Mouse (Mus musculus): ENCODE measurements around the gene Gfpt2.
"Not testable (repeated sequence)": the region's sequence is repeated elsewhere in the genome, so short reads cannot be mapped to it uniquely, and the experiment has no call there.

The Gfpt2 gene

DNA sequence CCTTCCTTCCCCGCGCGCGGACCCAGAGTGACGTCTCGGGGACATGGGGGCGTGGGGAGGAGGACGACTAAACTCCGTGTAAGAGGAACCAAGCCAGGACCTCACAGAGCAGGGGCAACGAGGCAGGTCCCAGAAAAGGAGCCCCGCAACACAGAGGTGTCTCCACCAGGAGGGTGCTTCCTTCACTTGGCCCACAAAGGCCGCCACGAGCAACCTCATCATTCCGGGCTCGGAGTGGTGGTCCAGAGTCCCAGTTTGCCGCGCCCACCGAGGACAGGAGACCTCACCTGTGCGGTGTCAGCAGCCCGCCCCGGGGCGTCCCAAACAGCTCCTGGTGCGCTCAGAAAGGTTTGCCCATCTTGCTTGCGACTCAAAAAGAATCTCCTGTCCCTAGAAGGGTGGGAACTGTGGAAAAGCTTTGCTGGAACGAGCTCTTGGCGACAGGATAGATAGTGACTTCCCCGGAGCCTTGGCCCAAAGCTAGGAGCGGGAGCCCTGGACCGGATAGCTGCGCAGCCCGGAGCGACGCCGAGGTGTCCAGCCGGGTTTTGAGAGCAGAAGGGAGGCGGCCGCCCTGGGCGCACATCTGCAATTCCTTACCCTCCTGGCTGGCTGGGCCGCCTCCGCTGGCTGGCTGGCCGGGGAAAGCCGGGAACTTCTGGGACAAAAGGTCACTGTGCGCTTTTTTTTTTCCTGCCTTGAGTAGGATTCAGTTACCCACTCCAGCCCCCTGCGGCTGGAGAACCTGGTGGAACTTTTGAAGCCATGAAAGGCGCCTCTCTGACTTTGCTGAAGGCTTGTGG lies 565 bp downstream of the Gfpt2 start:
- DNase-seq (ENCODE audit: low spot score in 2 of 2) = no peak

DNA sequence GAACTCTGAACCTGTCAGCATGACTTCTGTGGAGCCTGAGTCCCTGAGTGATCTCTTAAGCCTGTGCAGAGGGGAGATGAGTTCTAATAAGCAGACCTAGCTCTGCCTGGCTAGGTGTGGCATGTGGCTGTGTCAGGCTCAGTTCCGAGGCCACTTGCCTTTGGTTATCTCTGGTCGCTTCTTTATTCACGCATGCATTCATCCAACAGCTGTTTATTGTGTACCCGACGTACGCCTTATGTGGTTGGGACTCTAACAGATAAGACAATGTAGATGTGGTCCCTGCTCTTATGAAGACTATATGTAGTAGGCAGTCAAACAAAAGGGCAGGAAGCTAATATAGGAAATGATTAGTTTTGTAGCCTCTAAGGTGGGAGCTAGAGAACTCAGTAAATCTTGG lies 5.0 kb downstream of the Gfpt2 start:
- no peak for DNase-seq (ENCODE audit: low spot score in 2 of 2)

DNA sequence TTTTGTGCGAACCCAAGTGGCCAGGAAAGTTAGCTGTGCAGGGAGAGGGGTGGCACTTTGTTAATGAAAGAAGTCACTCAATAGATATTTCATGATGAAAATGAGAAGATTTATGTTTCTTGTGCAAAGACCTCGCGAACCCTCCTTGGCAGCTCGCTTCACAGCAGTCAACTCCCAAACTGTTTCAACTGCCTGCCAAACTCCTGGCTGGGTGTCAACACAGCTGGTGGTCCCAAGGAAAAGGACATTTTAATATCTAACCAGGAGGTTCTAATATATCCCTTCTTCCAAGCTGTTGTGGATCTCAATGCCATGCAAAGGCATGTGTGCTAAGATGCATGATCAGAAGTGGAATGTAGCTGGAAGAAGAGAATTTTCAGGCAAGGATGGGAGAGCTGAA lies 7.5 kb downstream of the Gfpt2 start:
- no peak for DNase-seq (ENCODE audit: low spot score in 2 of 2)

- DNase-seq (ENCODE audit: low spot score in 2 of 2) = no peak
Measured at GRCm38 (mm10) chr11:49803801-49804200, 9.8 kb downstream of the Gfpt2 start.

DNA sequence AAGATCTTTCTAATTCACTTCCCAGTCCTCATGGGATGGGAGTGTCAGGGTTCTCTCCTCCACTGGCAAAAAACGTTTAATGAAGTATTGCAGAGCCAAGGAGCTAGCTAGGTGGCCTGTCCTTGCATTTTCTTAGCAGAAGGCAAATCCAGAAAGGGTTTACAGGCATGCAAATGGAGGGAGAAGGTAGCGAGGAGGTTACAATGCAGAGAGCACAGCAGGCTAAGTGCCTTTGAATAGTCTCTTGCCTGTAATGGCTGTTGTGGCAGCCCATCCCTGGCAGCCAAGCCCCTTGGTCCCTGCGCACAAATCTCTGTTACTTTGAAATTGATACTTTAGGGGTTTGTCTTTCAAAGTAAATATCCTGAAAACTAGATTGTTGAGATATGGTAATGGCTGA lies 12.2 kb downstream of the Gfpt2 start:
- no peak for DNase-seq (ENCODE audit: low spot score in 2 of 2)

DNA sequence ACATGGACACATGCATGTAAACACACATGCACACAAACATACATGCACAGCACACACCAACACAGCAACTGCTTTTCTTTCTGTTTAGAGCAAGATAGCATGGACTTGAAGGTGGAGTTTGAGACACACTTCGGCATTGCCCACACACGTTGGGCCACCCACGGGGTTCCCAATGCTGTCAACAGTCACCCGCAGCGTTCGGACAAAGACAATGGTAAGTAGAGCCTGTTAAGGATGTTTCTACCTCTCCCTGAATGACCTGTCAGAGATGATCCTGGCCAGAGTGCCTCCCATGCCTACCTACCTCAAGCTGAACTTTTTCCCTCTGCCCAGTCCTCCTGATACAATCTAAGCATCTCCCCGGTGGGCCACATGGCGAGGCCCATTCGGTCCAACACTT lies 15.0 kb downstream of the Gfpt2 start:
- no peak for DNase-seq (ENCODE audit: low spot score in 2 of 2)

- not testable (repeated sequence) for DNase-seq (ENCODE audit: low spot score in 2 of 2)
Measured at GRCm38 (mm10) chr11:49810696-49811095, 16.7 kb downstream of the Gfpt2 start.

DNA sequence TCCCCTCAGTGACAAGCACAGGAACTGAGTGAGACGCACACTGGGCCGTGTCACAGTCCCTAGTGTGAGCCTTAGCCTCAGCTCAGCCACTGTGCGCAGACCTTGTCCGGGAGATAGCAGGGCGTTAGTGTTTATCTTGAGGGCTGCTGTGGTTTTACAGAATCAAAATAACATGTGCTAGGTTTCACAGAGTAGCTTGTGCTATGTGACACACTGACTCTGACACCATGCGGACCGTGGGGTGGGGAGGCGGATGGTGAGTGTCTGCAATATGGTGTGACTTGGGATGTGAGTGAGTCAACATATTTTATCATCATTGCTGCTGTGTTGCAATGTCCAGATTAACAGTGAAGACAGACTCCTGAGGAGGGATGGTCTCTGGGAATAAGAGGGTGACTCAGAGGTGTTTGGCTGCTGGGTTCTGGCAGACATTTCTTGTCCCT lies 17.1 kb downstream of the Gfpt2 start:
- DNase-seq (ENCODE audit: low spot score in 2 of 2) = no peak

DNA sequence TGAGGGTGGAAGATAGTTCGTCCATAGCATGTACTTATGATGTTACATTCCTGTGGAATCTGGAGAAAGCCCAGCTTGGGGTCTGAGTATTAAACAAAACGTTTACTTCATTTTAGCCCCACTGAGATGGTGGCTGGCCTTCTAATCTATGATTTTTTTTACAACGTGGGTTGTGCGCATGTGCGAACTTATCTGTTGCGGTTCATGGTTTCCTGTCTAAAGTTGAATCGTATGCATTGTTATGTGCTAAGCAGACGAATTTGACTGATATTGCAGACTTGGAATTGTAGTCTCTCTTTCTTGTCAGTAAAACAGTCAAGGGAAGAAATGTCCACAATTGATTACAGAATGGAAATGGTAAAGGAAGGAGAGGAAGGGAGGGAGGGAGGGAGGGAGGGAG lies 17.9 kb downstream of the Gfpt2 start:
- no peak for DNase-seq (ENCODE audit: low spot score in 2 of 2)

GRCm38 (mm10) chr11:49818869-49819566 lies 25.0 kb downstream of the Gfpt2 start:
- peak; percentile 50 to 51 for DNase-seq (ENCODE audit: low spot score in 2 of 2)

DNA sequence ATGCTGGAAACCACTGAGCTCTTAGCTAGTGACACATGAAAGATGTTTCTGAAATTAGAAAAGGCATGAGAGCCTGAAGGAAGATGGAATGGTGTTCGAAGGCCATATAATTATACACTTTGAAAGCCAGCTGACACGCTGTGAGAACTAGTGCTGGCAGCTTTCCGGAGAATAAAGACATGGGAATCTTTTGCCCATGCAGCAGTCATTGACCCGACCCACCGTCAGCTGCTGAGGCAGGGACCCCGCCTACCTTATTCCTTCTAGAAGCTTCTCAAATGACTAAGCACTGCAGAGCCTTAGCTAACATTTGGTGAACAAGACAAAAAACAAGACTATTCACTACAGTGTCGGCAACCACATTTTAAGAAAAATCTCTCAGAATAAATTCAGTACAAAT lies 25.7 kb downstream of the Gfpt2 start:
- no peak for DNase-seq (ENCODE audit: low spot score in 2 of 2)

GRCm38 (mm10) chr11:49820928-49821327 lies 26.9 kb downstream of the Gfpt2 start:
- DNase-seq (ENCODE audit: low spot score in 2 of 2) = no peak

GRCm38 (mm10) chr11:49821546-49821945 lies 27.6 kb downstream of the Gfpt2 start:
- DNase-seq (ENCODE audit: low spot score in 2 of 2) = no peak

DNA sequence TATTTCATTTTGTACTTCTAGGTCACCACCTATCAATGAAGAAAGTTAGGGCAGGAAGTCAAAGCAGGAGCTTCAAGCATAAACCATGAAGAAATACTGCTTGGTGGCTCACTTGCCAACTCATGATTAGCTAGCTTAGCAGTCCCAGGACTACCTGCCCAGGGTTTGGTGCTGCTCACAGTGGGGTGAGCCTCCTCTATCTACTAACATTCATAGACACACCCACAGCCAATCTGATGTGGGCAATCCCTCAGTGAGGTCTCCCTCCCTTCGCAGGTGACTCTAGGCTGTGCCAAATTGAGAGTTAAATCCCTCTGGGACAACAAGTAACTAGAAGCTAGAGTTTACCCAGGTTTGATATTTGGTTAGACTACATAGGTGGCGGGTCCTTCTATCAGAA lies 28.4 kb downstream of the Gfpt2 start:
- no peak for DNase-seq (ENCODE audit: low spot score in 2 of 2)

GRCm38 (mm10) chr11:49824896-49825295 lies 30.9 kb downstream of the Gfpt2 start:
- peak in 1 of 2 experiments; percentile 48 for DNase-seq (ENCODE audit: low spot score in 2 of 2)

GRCm38 (mm10) chr11:49827243-49827642 lies 33.3 kb downstream of the Gfpt2 start:
- DNase-seq (ENCODE audit: low spot score in 2 of 2) = no peak

DNA sequence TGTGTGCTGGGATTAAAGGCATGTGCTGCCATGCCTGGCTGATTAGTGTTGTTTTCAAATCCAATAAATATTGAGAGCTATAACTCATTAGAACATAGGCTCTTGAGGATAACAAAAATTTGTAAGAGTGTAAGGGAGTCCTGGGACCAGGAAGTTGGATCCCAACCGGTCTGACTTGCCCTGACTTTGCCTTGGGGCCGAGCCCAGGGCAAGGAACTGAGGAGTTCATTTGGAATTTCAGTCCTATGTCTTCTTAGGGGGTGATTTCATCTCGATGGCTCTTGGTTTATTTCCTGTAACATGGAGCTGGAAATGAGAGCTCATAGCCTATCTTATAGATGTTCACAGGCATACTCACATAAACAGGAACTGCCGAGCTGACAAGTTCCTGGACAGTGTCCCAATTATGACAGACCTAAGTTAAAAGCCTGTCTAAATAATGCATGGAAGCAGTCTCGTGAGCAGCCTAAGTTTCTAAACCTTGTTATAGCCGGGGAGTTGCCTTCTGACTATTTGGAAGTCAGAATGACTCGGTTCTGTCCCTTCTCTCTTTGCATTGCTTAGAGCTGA lies 35.3 kb downstream of the Gfpt2 start:
- DNase-seq (ENCODE audit: low spot score in 2 of 2) = no peak

- no peak for DNase-seq (ENCODE audit: low spot score in 2 of 2)
Measured at GRCm38 (mm10) chr11:49831980-49832379, 38.0 kb downstream of the Gfpt2 start.

DNA sequence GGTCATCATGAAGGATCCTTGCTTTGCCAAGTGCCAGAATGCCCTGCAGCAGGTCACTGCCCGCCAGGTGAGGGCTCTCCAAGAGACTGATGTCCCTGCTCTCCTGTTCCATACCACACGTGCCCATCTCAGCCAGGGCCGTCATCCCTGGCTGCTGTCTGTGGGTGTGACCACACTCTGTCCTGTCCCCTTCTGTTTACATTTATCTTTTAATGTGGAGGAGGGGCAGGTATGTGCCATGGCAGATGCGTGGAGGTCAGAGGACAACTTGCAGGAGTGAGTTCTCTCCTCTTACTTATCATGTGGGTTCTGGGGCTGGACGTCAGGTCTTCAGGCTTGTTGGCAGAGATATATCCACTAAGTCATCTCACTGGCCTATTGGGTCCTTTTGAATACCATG lies 39.0 kb downstream of the Gfpt2 start:
- DNase-seq (ENCODE audit: low spot score in 2 of 2) = no peak

DNA sequence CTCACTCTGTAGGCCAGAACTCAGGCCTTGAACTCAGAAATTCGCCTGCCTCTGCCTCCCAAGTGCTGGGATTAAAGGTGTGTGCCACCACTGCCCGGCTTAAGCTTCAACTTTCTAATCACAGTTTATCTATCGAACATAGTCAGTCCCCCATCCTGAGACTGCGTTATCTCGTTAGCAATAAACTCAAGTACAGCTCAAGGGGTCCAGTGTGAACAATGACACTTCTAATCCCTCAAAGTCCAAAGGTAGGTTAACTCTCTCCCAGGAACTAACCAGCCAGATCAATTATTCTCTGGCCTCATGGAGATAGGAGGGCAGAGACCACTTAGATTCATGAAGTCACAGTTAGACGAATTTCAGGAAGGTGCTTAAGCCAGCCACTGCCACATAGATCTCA lies 40.3 kb downstream of the Gfpt2 start:
- DNase-seq (ENCODE audit: low spot score in 2 of 2) = no peak

- DNase-seq (ENCODE audit: low spot score in 2 of 2) = no peak
Measured at GRCm38 (mm10) chr11:49835257-49835956, 41.4 kb downstream of the Gfpt2 start.

DNA sequence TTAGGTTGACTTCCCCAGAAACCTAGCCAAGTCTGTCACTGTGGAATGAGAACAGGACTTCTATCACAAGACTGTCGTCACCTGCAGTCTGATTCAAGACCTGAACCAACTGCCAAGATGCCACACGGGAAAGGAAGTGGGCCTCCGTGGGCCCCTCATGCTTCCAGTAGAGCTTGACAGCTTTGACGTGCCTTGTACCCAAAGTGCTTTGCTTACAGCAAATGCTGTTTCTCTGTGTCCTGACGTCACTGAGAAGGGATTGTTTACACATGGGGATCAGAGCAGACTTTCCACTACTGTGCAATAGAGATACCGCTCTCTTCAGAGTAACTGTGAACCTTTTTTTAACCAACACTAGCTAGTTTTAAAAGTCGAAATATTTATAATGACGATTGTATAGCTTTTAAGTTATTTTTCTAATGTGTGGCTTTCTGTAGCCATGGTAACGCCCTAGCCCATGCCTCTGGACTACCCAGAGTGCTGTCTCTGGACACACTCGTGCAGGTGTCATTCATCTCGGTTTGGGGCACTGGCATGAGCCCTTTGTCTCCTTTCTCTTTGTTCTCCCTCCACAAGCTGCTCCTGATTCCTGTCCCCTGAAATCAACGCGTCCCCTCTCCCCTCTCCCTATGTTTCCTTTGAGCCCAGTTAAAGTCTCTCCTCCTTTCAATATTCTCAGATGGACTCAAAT lies 43.9 kb downstream of the Gfpt2 start:
- DNase-seq (ENCODE audit: low spot score in 2 of 2) = no peak
